Mouse (Mus musculus) forelimb bud, embryonic 11.5 days (tissue): ENCODE measurements around the gene Rab3a.
A peak's percentile ranks its signal among the peaks of the same experiment; 100 is the strongest.

Source experiments
- DNase-seq: peaks from one replicate; pipeline ENCODE4 v3.0.0-alpha.2; 2012; ENCODE audit warnings: low read depth, low spot score

The Rab3a gene

DNA sequence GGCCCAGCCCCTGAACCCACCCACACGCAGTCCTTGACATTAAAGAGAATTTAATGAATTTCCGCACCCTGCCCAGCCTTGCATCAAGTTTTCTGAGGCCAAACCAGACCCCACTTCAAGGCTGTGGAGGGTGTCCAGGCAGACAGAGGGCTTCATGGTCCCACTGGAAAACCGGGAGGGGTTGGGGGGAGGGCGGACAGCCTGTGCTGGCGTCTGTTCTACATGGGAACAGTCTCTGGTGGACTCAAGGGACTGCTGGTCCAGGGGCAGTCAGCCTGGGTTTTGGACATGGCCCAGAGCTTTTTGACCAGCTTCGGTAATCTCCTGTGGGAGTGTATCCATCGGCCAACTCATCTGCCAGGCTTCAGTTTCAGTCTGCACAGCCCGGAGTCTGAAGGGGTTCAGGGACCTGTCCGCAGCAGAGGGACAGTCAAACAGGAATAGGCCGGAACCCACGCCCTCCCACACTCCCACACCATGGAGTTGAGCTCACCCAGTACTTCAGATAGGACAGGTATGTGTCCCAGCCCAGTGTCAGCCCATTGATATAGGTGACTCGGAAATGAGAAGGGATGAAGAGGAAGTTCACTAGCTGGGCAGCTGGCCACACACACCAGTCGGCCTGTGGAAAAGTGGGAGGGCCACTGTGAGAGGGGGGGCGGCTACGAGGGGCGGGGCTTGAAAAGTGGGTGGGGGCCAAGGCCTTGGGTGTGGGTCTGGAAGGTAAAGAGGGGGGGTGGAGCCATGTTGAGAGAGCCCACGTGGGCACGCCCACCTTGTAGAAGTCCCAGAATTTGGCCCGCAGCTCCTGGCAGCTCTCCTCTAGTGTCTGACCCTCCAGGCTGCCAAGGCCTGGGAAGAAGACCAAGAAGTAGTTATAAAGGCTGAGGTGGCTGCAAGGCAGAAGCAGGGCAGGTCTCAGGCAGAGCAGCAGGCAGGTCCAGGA, 4.4 kb downstream of the Rab3a start:
- DNase-seq: no peak

- no peak for DNase-seq
These were observed 5.9 kb downstream of the Rab3a start for GRCm38 (mm10) chr8:70760350-70760749.

GRCm38 (mm10) chr8:70760775-70761406, 6.4 kb downstream of the Rab3a start, which contains the start of gene Mpv17l2:
Gene Mpv17l2, minus strand, starts transcription at chr8:70760946.
- peak; percentile 99 for DNase-seq

- no peak for DNase-seq
These were observed 7.6 kb downstream of the Rab3a start for GRCm38 (mm10) chr8:70762118-70762517.

DNA sequence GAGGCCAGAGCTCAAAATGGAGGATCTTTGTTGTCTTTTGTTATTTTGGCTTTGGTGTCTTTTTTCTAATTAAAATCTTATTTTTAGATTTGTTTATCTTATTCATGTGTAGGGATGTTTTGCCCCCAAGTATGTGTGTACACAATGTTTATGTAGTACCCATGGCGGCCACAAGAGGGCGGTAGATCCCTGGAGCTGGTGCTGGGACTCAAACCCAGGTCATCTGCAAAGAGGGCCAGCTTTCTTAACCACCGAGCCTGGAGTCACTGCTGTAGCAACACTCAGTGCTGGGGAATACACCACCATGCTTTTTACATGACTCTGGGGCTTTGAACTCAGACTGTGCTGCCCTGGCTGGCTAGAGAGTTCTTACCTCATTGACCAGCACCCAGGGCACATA, 8.9 kb downstream of the Rab3a start:
- DNase-seq: no peak

DNA sequence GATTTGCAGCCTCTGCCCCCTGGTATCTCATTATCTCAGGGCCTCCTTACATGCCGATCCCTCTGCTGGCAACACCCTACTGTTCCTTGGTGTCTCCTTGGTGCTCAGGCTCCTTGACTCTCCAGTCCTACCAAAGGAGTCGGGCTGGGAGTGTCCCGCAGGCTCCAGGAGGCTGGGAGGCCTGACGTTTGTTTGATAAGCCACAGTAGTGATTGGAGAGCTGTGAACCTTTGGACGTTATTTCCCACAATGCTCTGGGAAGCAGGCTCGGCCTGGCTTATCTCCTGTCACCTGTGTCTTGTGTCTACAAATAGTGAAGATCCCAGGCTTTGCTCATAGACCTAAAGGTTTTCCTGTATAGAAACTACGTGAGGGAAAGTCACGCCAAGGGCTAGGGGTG, 9.5 kb downstream of the Rab3a start:
- no peak for DNase-seq

DNA sequence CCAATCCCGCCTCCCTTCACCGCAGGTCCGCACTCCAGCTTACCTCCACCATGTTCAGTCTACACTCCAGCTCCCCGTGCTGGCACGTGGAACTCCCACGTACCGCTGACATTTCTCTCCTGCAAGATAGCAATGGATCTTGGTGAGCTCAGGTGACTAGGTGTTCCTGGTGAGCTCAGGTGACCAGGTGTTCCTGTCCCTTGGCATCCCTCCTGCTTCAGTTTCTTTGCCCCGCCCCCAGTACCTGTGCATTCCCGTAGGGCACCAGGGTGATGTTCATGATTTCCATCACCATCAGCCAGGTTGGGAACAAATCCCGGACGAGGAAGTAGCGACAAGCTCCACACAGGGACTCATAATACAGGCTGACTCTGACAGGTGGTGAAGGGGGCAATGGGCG, 10.2 kb downstream of the Rab3a start:
- DNase-seq: no peak

GRCm38 (mm10) chr8:70765329-70765728, 10.8 kb downstream of the Rab3a start:
- DNase-seq: no peak

GRCm38 (mm10) chr8:70765838-70766570, 11.5 kb downstream of the Rab3a start:
- DNase-seq: no peak

DNA sequence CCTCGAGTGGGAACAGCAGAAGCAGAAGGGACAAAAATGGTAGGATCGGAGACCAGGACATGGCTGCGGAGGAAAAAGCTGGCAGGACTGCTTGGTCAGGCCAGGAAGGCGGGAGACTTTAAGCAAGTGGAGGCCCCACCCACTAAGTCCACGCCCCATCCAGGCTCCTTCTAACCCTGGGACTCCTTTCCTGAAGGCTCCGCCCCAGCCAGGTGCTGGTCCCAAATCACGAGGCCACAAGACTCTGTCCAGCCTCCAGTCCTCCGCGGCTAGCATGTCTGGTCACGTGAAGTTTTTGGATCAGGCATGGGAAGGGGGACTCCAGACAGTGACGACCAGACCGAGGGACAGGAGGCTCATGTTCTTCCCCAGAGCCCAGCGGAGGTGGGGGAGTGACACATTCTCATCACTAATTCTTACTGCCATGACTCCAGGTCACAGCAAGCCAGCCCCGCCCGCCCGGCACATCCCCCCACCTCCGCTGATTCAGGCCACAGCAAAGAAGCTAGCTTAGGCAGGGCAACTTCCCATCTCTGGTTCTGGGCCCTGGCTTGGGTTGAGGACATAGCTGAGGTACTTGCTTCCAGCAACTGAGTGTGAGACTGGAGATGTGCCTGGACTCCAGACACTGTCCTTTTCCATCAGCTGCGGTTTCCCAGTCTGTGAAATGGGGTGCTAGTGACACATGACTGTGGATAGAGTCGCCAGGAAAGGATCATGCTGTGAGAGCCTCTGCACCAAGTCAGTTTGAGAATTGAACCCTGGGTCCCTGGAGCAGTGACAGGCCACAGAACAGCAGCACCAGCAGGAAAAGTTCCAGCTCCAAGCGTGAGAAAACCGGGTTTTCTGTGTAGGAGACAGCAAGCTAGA, 12.3 kb downstream of the Rab3a start:
- peak; percentile 78 for DNase-seq

- DNase-seq: no peak
These were observed 13.0 kb downstream of the Rab3a start for GRCm38 (mm10) chr8:70767503-70767902.

DNA sequence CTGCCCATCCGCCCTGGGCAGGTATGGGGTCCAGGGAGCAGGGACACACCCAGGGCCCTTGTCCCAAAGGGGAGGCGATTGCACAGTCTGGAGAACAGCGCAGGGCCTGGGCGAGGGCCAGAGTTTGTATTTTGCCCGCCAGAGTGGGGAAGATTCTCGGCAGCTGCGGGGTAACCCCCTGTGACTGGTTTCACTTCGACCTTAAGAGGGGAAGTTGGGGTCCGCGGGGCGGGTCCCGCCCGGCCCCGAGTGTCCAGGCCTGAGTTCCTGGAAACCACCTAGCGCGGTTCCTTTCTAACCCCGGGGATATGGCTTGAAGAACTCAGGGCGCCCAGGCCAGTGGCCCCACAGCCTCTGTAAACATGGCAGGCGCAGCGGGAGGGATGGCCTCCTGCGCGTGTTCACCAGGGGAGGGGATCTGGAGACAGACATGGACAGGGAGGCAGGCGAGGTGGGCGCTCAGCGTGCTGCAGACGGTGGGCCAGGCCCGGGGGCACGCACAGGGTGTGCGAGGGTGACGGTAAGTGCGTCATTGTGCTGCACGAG, 13.8 kb downstream of the Rab3a start:
- DNase-seq: no peak

- no peak for DNase-seq
These were observed 14.5 kb downstream of the Rab3a start for GRCm38 (mm10) chr8:70768956-70769355.

GRCm38 (mm10) chr8:70769359-70769758, 14.9 kb downstream of the Rab3a start:
- peak; percentile 98 for DNase-seq

- no peak for DNase-seq
These were observed 15.4 kb downstream of the Rab3a start for GRCm38 (mm10) chr8:70769858-70770257.

DNA sequence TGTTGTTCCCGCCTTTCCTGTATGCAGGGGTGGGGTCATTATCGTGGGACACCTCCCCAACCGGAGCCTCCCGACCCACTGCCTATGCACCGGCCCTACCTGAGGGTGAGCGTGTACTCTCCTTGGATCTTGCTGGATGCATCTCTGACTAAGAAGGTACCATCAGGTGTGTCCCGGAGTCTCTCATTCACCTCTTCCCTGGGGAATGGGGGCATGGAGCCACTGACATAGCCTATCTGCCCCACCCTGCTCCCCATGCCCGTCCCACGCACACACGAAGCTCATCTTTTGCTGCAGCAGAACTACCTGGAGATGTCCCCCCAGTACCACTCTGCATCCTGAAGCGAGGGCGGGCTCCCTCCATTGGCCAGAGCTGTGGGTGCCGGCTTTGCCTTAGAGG, 16.3 kb downstream of the Rab3a start:
- DNase-seq: no peak

GRCm38 (mm10) chr8:70771217-70771616, 16.7 kb downstream of the Rab3a start:
- DNase-seq: no peak

DNA sequence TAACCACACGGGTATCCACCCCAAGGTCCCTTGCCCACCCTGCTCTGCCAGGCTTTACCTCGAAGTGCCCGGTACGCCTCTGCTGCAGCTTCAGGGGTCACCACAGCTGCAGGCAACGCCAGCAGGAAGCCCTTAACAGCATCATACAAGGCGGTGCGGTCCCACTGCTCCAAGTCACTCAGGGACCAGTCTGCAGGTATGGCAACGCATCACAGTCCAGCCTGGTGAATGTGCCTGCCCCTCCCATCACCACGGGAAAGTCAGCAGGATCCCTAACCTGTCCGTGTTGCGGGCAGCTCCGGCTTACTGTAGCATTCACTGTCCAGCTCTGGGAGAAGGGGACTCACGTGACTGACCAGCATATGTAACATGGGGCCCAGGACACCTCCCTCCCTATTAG, 17.6 kb downstream of the Rab3a start:
- no peak for DNase-seq

GRCm38 (mm10) chr8:70772890-70773289, 18.4 kb downstream of the Rab3a start:
- DNase-seq: no peak

DNA sequence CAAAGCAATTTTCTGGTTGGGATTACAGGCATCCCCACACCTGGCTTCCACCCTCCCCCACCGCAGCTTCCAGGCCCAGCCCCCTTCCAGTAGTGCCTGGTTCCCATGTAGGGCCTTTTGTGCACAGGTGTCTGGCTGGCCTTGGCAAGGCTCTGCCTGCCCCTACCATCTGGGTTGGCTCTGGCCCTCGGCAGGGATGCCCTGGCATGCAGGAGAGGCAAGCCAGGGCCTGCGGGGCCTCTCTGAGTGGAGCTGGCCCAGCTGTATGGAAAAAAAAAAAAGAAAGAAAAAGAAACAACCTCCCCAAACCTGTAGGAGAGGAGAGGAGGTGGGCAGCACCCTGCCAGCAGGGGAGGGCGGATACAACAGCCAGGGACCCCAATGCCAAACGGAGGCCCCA, 18.9 kb downstream of the Rab3a start:
- DNase-seq: no peak

DNA sequence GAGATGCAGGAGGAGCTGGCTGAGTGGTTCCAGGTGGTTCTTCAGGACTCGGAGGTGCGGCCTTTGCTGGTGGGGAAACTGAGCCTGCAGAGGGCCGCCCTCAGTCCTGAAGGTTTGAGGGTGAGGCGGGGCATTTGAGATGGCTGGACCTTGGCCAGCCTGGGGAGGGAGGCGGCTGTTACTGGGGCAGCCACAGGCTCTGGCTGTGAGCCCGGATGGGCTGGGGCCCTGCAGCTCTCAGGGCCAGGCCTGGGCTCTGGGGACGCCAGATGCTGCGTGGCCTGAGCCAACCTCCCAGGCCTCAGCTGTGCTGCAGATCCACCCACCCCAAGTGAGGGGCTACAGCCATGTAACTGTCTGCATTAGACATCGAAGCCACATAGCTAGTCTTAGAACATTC, 19.4 kb downstream of the Rab3a start:
- DNase-seq: no peak
